Mouse (Mus musculus) limb, embryonic 10.5 days (tissue): ENCODE results near the gene Fgfr2. TPM values are rescaled to one million over a fixed set of nuclear protein-coding genes. Genes with fewer than 3 reads are reported as not detected.

ENCODE experiments used
- DNase-seq: peaks from one replicate; pipeline ENCODE4 v3.0.0-alpha.2; 2017; ENCODE audit warnings: low spot score
- H3K27ac ChIP-seq: fragments of 300-500 bp; sonication (generic); 2 replicates; pipeline ENCODE4 v1.5.1; 2016; ENCODE audit warnings: mild to moderate bottlenecking
- H3K27me3 ChIP-seq: fragments of 300-500 bp; sonication (generic); 2 replicates; pipeline ENCODE4 v1.6.1; 2016; ENCODE audit warnings: low read depth, mild to moderate bottlenecking; ENCODE audit not compliant: poor library complexity, severe bottlenecking
- H3K36me3 ChIP-seq: fragments of 300-500 bp; sonication (generic); 2 replicates; pipeline ENCODE4 v1.6.1; 2016; ENCODE audit warnings: mild to moderate bottlenecking, moderate library complexity
- H3K4me1 ChIP-seq: fragments of 300-500 bp; sonication (generic); 2 replicates; pipeline ENCODE4 v1.6.1; 2016
- H3K4me3 ChIP-seq: fragments of 300-500 bp; sonication (generic); 2 replicates; pipeline ENCODE4 v1.5.1; 2016; ENCODE audit warnings: mild to moderate bottlenecking, moderate library complexity
- H3K9me3 ChIP-seq: fragments of 300-500 bp; sonication (generic); replicated peaks from 2 replicates; pipeline ENCODE4 v1.6.1; 2016; ENCODE audit warnings: mild to moderate bottlenecking
- WGBS: fragments of 180-500 bp; shearing (Covaris S2); methylation state at CpG from one replicate; pipeline ENCODE4 v1.1.7; 2016; 5-methylcytosine and 5-hydroxymethylcytosine counted together
- polyA plus RNA-seq: library from polyadenylated mRNA; unstranded; fragments of >200 nt; fragmentation: Nextera tagmentation; extraction: Ambion mirVana; gene quantifications from 2 replicates; pipeline ENCODE4 v1.2.1, GENCODE M21; 2016

The Fgfr2 gene
- polyA plus RNA-seq, 1 experiment from 2014 or later: 64.4 TPM

DNA sequence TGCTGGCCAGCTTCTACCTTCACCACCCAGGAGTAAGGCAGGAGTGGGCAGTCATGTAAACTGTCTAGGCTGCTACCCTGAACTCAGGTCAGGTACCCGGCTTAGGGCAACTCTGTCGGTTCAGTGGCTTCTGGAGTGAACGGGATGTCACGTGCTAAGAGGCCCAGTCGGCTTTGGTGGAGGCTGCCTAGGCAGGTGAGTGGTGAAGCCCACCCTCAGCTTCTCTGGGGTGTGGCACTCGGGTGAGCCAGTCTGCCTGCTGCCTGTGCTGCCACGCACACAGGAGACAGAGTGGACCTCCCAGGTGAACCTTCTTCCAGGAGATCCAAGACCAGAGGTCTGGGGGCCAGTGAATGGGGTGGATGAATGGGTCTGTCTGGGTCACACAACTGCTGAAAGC is 410.2 kb downstream of the Fgfr2 start:
- Histone ChIP-seq H3K27me3 (no peaks in the 10 kb centered on the region), H3K4me3 (no peak overlapping the region), H3K4me1 (peaks cover 40% of the 10 kb centered on the region), H3K36me3 (peaks cover 34% of the 10 kb centered on the region), H3K27ac (peak overlapping the region; percentile 62), H3K9me3 (no peaks in the 10 kb centered on the region)
- no peak for DNase-seq
- WGBS: 84% methylated on average over 7 of the region's 7 CpGs

DNA sequence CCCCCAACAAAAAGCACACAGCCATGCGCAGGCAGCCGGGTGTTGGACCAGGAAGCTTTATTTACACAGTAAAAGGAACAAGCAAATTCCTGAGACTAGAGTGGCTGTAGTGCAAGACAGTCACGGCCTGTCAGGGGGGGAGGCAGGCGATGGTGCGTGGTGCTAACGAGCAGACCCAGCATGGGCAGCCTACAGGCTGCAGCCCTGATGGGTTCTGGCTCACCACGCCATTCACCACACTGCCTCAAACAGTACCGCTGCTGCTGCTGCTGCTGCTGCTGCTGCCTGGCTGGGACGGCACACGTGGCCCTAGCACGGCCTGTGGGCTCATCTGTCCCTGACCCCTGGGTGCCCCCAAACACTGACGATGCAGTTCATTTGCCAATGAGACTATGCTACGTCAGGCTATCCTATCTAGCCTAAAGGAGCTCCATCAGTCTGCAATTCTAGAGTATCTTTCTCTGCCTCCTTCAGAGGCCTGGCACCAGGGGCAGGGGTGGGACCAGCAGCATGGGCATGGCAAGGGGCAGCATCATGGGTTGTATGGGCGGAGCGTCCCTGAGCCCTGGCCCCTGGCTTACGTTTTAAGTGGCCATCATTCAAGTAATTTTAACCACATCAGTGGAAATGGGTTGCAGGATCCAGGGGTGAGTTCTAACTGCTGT is 411.0 kb downstream of the Fgfr2 start:
- H3K4me1 ChIP-seq: peaks cover 40% of the 10 kb centered on the region
- WGBS: 36% methylated on average over 16 of the region's 16 CpGs
- H3K36me3 ChIP-seq: peaks cover 34% of the 10 kb centered on the region

DNA sequence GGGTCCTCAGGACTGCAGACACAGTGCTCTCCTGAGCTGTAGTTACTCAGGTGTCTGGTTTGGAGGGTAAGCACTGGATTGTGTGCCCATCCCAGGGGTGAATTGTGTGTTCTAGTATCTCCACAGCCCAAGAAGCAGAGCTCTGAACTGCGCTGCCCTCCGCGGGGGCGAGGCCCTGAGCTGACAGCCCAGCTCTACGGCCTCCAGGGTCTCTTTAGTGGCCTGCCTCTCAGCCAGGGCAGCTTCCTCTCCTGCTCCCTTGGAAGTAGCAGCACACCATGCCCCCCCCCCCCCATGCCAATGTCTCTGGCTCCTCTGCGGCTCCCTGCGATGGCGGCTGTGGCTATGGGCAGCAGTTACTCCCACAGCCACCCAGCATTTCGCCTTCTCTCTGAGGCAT is 411.6 kb downstream of the Fgfr2 start:
- DNase-seq: no peak
- WGBS: 83% methylated on average over 9 of the region's 9 CpGs
- Histone ChIP-seq H3K4me1 (peaks cover 40% of the 10 kb centered on the region), H3K36me3 (peaks cover 34% of the 10 kb centered on the region), H3K9me3 (no peaks in the 10 kb centered on the region), H3K4me3 (no peak overlapping the region), H3K27me3 (no peaks in the 10 kb centered on the region), H3K27ac (peak overlapping the region; percentile 43; the same call in 1 of the 2 replicates)

More for the DNA sequence above, 411.0 kb downstream of the Fgfr2 start:
- DNase-seq: no peak
- H3K27ac ChIP-seq: peak overlapping the region; percentile 43
- no peak overlapping the region for H3K4me3 ChIP-seq
- no peaks in the 10 kb centered on the region for H3K27me3 ChIP-seq
- no peaks in the 10 kb centered on the region for H3K9me3 ChIP-seq

DNA sequence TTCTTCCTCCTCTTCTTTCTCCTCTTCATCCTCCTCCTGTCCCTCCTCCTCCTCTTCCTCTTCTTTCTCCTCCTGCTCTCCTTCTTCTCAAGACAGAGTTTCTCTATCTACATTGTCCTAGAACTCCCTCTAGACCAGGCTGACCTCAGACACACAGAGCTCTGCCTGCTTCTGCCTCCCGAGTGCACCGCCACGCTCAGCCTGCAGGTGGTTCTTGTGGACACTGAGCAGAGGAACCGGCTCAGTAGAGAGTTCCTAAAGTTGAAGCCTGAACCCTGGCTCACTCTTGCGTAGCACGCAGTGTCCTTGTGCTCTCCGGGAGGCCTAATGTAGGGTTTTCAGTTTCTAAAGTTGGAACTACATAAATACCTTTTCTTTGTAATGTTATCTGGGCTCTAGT is 418.0 kb downstream of the Fgfr2 start:
- H3K36me3 ChIP-seq: no peaks in the 10 kb centered on the region
- no peaks in the 10 kb centered on the region for H3K9me3 ChIP-seq
- H3K27me3 ChIP-seq: no peaks in the 10 kb centered on the region
- DNase-seq: no peak
- 92% methylated on average over 7 of the region's 7 CpGs for WGBS
- H3K4me1 ChIP-seq: peaks cover 6% of the 10 kb centered on the region
- H3K4me3 ChIP-seq: no peak overlapping the region
- no peak overlapping the region for H3K27ac ChIP-seq

DNA sequence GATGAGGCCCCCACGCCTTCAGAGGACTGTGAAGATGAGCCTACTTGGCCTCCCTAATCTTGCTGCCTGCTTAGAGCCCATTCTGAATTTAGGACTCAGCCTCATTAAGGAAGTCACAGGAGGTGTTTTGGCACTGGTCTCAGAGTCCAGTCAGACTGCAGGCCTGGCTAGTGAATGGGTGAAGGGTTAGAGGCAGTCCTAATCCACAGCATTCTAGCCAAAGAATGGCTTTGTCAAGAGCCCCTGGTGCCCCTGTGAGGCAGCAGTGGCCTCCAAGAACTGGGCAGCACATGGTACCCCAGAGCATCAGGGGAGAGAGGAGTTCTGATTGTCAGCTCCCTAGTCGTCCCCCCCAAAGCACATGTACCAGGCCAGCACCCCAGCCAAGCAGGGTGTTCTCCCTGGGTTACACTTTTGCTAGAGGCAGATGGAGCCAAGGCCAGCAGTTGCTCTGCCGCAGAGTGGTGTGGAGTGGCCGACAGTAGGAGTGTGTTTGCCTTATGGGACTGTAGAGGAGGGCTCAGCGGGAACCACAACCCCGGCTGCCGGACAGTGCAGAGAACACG is 418.8 kb downstream of the Fgfr2 start:
- no peaks in the 10 kb centered on the region for H3K36me3 ChIP-seq
- H3K4me1 ChIP-seq: peaks cover 14% of the 10 kb centered on the region
- H3K27ac ChIP-seq: peak overlapping the region; percentile 50; the same call in 1 of the 2 replicates
- WGBS: 92% methylated on average over 8 of the region's 8 CpGs
- no peaks in the 10 kb centered on the region for H3K27me3 ChIP-seq
- H3K4me3 ChIP-seq: no peak overlapping the region
- DNase-seq: no peak
- H3K9me3 ChIP-seq: no peaks in the 10 kb centered on the region

DNA sequence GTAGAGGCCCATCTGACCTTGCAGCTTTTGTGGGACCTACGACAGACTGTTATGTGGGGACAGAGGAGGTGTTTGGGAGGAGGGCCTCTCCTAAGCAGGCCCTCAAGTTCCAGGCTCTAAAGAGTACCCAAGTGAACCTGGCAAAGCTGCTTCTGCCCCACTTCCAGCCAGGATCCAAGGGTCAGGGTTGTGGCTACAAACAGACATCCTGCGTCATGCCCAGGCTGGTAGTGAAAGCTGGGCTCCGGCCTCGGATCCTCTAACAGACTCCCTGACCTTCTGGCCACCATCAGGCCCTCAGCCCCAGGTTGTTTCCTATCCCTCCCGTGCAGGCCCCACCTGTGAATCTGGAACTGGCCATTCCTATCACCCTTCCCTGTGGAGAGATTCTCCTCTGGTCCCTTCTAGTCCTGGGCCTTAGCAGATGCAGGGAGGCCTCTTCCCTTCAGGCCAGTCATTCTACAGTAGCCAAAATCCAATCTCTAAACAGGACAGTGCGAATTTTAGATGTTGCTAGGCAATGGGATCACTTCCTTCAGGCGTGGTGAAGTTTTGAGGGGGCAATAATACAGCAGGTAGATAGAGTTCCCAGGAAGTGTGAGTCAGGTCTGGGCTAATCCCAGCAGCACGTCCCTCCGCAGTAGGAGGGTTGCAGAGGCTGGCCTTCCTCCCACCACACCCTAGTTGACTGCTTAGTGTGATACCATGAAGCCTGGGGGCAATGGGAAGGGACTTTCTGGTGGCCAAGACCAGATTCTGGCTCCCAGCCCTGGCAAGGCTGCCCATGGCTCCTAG is 419.4 kb downstream of the Fgfr2 start:
- Histone ChIP-seq H3K36me3 (no peaks in the 10 kb centered on the region), H3K27me3 (no peaks in the 10 kb centered on the region), H3K27ac (peak overlapping the region; percentile 50; the same call in 1 of the 2 replicates), H3K4me3 (no peak overlapping the region), H3K4me1 (peaks cover 20% of the 10 kb centered on the region), H3K9me3 (no peaks in the 10 kb centered on the region)
- WGBS: 88% methylated on average over 9 of the region's 9 CpGs
- DNase-seq: no peak

DNA sequence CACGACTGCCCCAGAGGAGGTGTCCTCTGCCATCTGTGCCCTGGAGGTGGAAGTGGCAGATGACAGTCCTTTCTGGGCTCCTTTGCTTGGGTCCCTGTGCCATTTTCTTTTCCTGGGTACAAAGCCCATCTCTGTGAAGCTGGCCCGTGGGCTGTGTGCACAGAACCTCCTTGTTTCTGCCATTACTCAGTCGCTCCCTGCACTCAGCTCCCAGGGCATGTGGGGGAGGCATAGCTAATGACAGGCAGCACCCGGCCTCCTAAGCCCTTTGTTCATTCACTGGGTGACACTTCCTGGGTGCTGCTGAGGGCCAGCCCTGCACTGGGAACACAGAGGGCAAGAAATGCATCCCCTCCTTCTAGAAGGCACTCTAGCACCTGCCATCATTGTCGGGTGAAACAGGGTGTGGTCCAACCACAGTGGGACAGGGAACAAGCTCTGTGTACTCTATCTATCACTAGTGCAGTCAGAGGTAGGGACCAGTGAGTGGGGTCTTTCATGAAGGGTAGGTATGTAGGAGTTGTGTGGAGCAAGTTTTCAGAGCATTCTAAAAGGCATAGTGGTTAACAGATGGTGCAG is 420.6 kb downstream of the Fgfr2 start:
- DNase-seq: no peak
- no peaks in the 10 kb centered on the region for H3K36me3 ChIP-seq
- WGBS: 79% methylated on average over 5 of the region's 5 CpGs
- H3K4me3 ChIP-seq: no peak overlapping the region
- no peaks in the 10 kb centered on the region for H3K27me3 ChIP-seq
- H3K4me1 ChIP-seq: peaks cover 18% of the 10 kb centered on the region
- H3K9me3 ChIP-seq: no peaks in the 10 kb centered on the region
- no peak overlapping the region for H3K27ac ChIP-seq

DNA sequence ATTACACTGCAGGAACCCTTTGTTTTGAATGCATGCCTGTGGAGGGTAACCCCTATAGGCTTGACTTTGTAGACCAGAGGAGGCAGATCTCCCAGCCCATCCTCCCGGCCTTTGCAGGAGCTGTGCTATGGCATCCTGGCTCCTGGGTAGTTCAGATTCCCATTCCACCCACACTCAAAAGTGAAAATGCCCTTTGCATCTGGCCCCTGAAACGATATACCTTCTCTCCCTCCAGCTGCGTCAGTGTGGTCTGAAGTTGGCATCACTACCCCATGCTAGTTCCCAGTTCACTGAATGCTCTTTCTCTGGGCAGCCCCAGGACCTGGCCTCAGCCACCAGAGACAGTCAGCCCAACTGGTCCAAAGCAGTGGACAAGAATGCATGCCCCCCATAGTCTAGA is 421.1 kb downstream of the Fgfr2 start:
- WGBS: 90% methylated on average over 3 of the region's 3 CpGs

DNA sequence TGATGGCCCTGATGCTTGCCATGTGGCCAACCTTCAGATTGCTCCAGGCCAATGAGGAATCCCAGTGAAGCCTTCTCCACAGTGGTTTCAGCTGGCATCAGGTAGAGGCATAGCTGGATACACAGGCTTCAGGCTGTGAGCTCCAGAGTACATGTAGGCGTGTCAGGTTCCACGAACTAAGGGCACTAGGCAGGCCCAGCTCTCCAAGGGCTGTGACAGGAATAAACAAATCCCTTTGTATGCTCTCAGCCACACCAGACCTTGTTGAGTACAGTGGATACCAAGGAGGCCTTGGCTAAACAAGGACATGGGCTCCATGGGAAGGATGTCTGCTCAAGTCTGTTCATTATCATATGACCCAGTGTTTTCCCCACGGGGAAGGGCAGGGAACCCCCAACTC is 421.7 kb downstream of the Fgfr2 start:
- WGBS: 89% methylated on average over 3 of the region's 3 CpGs
- no peaks in the 10 kb centered on the region for H3K9me3 ChIP-seq
- no peak overlapping the region for H3K4me3 ChIP-seq
- no peak for DNase-seq
- no peaks in the 10 kb centered on the region for H3K36me3 ChIP-seq
- no peaks in the 10 kb centered on the region for H3K27me3 ChIP-seq
- H3K27ac ChIP-seq: no peak overlapping the region
- H3K4me1 ChIP-seq: peaks cover 17% of the 10 kb centered on the region

More for the DNA sequence above, 421.1 kb downstream of the Fgfr2 start:
- no peak for DNase-seq
- no peaks in the 10 kb centered on the region for H3K27me3 ChIP-seq
- H3K36me3 ChIP-seq: no peaks in the 10 kb centered on the region
- no peaks in the 10 kb centered on the region for H3K9me3 ChIP-seq
- no peak overlapping the region for H3K27ac ChIP-seq
- H3K4me3 ChIP-seq: no peak overlapping the region
- H3K4me1 ChIP-seq: peaks cover 17% of the 10 kb centered on the region

DNA sequence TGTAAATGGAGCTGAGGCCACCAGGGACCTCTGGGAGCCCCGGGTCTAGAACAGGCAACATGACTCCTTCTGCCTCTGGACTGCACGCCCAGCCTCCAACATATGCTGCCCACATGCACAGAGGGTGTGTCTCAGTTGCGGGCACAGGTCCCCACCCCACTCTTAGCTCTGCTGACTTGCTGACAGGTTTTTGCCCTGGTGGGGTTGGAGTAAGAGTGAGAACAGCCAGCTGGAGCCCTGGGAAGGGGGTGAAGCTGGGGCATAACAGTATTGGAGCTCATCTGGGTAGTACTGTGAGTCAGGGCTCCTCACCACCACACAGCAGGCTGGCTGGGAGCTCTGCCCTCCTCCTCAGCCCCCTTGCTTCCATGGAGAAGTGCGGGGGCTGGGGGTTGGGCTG is 423.0 kb downstream of the Fgfr2 start:
- no peak overlapping the region for H3K4me3 ChIP-seq
- peaks cover 17% of the 10 kb centered on the region for H3K4me1 ChIP-seq
- H3K36me3 ChIP-seq: no peaks in the 10 kb centered on the region
- H3K27ac ChIP-seq: peak overlapping the region; percentile 51; the same call in 1 of the 2 replicates
- H3K27me3 ChIP-seq: no peaks in the 10 kb centered on the region
- DNase-seq: no peak
- no peaks in the 10 kb centered on the region for H3K9me3 ChIP-seq
- 84% methylated on average over 4 of the region's 4 CpGs for WGBS

DNA sequence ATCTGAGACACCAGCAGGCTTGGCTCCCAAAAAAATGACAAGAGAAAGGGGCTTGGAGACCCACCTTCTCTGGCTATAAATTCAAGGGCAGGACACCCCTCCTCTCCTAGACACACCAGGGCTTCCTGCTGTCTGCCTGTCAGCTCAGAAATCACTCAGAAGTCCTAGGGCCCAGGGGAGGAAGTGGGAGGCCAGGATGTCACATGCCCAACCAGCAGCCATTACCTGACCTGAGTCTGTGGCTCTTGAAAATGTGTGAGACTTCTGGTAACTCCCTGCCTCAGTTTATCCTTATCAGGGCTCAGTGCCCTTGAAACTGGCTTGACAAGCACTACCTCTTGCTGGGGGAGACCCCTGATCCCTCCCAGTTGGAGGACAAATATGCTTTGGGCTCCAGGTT is 423.5 kb downstream of the Fgfr2 start:
- Histone ChIP-seq H3K36me3 (no peaks in the 10 kb centered on the region), H3K27ac (peak overlapping the region; percentile 39; the same call in 1 of the 2 replicates), H3K4me1 (peaks cover 17% of the 10 kb centered on the region), H3K27me3 (no peaks in the 10 kb centered on the region), H3K4me3 (no peak overlapping the region), H3K9me3 (no peaks in the 10 kb centered on the region)
- DNase-seq: no peak

DNA sequence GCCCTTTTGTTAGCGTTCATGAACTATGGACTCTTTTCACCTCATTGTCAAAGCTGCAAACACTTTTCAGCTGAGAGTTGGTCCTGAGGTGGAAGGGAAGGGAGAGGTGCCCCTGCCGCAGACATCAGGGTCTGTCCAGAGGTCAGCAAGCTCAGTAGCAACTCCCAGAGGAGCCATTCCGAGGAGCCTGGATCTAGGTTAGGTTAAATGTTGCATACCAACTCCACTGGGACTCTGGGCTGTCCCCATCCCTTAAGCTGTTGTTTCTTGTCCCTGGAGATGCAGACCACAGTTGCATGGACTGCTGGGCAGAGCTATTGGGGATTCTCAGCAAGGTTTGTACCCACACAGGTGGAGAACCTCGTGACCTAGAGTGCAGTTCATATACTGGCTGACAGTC is 424.0 kb downstream of the Fgfr2 start:
- Histone ChIP-seq H3K27ac (0 out of 2 replicates have a peak overlapping the region, but pooled peaks have one; percentile 39), H3K27me3 (no peaks in the 10 kb centered on the region), H3K9me3 (no peaks in the 10 kb centered on the region), H3K4me3 (no peak overlapping the region), H3K4me1 (peaks cover 17% of the 10 kb centered on the region), H3K36me3 (no peaks in the 10 kb centered on the region)
- no peak for DNase-seq
- 80% methylated on average over 4 of the region's 4 CpGs for WGBS

DNA sequence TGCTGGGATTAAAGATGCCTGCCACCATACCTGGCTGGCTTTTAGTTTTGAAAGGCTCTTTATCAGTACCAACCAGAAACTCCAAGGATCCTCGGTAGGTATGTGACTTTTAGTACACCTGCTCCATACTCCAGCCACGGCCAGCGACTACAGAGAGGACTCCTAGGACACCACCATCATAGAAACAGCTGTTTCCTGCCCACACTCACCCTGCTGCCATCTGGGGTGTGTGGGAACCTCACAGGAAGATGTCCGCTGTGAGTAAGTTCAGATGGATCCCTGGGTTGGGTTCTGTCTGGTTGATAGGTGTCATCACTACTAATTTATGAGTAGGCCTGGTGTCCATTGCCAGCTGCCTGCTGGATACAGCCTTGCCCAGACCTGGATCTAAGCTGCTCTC is 424.4 kb downstream of the Fgfr2 start:
- no peaks in the 10 kb centered on the region for H3K9me3 ChIP-seq
- no peak for DNase-seq
- H3K27ac ChIP-seq: no peak overlapping the region
- WGBS: 89% methylated on average over 4 of the region's 4 CpGs
- H3K4me1 ChIP-seq: peaks cover 17% of the 10 kb centered on the region
- no peaks in the 10 kb centered on the region for H3K36me3 ChIP-seq
- no peak overlapping the region for H3K4me3 ChIP-seq
- no peaks in the 10 kb centered on the region for H3K27me3 ChIP-seq
